Mouse (Mus musculus) brown adipose tissue, adult 24 weeks (tissue): ENCODE results near the gene Pax2. TPM values are rescaled to one million over a fixed set of nuclear protein-coding genes. Genes with fewer than 3 reads are reported as not detected.

Experiments used
- H3K27ac ChIP-seq: fragments of 200-500 bp; replicated peaks from 2 replicates; pipeline ENCODE4 v1.5.1; 2012; ENCODE audit warnings: low read depth, mild to moderate bottlenecking, low read length
- H3K4me1 ChIP-seq: fragments of 200-500 bp; 2 replicates; pipeline ENCODE4 v1.6.1; 2012; ENCODE audit warnings: low read length, mixed read lengths; ENCODE audit not compliant: control insufficient read depth, insufficient read depth, insufficient read length
- H3K4me3 ChIP-seq: fragments of 200-500 bp; 2 replicates; pipeline ENCODE4 v1.5.1; 2012; ENCODE audit warnings: low read depth, mild to moderate bottlenecking, low read length, moderate library complexity; ENCODE audit not compliant: insufficient read depth
- polyA plus RNA-seq: library from polyadenylated mRNA; stranded (reverse); fragments of >200 nt; gene quantifications from 2 replicates; pipeline ENCODE4 v1.2.4, GENCODE M21; 2012; ENCODE audit not compliant: missing spikeins, insufficient read depth, insufficient read length

The Pax2 gene
- polyA plus RNA-seq, 1 experiment = not detected

DNA sequence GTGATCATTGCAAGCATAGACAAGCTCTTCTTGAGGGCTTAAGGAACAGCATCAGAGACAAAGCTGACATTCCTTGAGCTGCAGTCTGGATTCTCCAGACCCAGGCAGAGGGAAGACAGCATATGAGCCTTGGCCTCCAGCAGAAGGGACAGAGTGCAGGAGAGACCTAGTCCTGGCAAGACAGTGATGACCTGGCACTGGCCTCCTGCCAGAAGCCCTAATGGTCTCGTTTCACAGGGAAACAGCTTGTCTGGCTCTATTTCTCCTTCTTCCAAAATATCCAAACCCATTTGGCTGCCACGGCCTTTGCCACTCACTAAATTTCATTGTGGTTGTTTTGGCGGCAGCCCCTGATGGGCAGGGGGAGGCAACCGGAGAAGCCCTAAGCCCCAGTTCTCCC lies 36.1 kb downstream of the Pax2 start:
- Histone ChIP-seq H3K4me3 (no peak overlapping the region), H3K4me1 (no peaks in the 10 kb centered on the region), H3K27ac (no peak overlapping the region)

DNA sequence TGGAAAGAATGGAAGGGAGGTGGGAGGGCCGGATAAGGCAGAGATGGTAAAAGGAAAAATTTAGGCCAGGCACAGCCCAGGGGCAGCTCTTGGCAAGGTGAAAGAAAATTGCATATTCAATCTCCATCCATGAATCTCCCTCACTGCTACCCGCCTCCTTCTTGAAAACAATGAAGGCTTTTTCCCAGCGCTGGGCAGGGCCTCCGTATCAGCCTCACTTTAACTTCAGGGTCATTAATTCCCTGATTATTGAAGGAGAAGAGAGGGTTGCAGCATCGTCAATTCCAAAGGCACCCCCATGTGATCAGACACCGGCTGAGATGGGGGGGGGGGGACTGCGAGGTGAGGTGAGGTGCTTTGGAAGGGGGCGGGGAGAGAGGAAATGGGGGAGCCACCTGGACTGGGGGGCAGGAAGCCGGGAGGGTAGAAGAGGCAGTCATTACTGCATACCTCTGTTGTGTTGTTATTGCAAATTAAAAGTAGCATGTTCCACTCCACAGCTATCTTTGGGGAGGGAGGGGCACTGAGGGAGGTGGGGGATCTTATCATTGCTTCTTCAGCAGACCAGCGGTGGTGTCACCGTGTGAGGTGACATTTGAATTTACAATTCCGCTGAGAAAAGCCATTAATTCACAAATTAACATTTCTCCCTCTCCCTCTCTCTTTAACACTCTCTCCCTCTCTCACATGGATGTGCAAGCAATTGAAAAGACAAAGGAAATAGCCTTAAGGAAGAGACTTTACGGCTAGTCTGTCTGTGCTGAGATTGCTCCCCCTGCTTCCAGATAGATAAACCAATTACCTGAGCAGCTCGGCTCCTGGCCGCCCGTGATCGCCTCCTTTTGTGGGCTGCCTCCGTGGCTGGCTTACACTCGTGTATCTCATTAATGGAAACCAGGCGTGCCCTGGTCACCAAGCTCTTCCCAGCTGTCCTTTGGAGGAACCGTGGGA lies 41.5 kb downstream of the Pax2 start:
- no peak overlapping the region for H3K4me3 ChIP-seq
- no peaks in the 10 kb centered on the region for H3K4me1 ChIP-seq
- H3K27ac ChIP-seq = no peak overlapping the region

DNA sequence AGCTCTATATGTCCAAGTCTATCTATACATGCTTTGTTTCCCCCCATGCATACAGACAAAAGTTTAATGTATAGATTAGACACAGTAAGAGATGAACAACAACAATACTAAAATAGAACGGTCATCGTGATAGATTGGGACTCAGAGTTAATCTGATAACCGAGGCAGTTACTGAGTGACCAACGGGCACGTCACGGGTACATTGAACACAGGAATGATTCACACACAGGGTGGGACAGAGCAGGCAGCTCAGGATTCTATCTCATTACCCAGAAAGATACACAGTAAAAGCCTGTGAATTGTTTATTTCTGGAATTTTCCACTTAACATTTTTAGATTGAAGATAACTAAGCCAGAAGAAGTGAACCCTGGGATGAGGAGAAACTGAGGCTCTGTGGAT lies 42.9 kb downstream of the Pax2 start:
- H3K4me3 ChIP-seq = no peak overlapping the region
- no peaks in the 10 kb centered on the region for H3K4me1 ChIP-seq
- H3K27ac ChIP-seq = no peak overlapping the region

DNA sequence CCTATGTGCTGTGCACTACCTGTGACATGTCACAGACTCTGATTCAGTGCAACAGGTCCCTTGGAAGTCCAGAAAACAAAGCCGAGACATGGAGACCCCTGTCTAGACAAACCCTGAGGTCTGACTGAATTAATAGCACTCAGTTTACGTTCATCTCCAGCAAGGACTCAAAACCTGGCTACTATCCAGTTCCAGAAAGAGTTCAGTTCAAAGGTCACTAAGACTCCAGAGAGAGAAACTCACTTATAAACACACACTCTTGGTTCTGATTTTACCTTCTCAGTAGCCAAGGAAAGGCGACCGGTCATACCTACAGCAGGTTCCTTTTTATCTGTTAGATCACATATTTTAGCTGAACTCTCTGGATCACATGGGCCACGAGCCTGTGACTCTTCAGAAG lies 43.3 kb downstream of the Pax2 start:
- H3K4me3 ChIP-seq = no peak overlapping the region
- H3K4me1 ChIP-seq = no peaks in the 10 kb centered on the region
- H3K27ac ChIP-seq = no peak overlapping the region

DNA sequence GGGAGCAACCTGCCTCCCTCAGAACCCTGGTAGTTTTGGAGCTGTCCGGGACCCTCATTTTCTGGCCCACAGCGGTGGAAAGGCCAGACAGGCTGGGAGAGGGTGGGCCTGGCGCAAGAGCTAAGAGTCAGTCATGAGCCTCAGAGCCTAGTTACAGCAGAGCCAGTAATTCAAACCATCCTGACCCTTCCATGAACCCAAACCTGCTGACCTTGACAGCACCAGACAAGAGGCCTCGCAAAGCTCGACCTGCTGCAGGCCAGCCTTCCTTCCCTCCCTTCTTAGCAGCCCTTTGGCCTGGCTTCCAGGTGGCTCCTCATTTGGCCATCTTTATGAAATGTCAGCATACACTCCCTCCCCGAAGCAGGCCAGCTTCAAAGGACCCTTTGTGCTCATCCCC lies 44.5 kb downstream of the Pax2 start:
- no peak overlapping the region for H3K4me3 ChIP-seq
- H3K27ac ChIP-seq = no peak overlapping the region
- H3K4me1 ChIP-seq = no peaks in the 10 kb centered on the region

DNA sequence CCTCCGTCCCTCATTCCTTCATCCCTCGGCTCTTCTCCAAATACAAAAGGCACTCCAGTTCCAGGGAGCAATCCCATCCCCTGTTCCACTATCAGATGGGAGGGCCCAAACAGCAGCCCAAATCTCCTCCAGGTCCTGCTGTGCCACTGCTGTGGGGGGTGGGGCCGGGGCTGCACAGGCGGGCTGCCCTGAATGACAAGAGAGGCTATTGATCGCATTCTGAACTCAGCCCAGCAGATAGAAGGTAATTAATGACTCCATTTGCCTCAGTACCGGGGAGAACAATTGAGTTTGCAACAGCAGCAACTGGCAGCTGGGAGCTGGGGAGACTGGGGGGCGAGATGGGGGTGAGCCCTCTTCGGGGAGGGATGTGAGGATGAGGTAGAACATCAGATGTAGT lies 52.9 kb downstream of the Pax2 start:
- no peak overlapping the region for H3K4me3 ChIP-seq
- H3K4me1 ChIP-seq = no peaks in the 10 kb centered on the region
- no peak overlapping the region for H3K27ac ChIP-seq

DNA sequence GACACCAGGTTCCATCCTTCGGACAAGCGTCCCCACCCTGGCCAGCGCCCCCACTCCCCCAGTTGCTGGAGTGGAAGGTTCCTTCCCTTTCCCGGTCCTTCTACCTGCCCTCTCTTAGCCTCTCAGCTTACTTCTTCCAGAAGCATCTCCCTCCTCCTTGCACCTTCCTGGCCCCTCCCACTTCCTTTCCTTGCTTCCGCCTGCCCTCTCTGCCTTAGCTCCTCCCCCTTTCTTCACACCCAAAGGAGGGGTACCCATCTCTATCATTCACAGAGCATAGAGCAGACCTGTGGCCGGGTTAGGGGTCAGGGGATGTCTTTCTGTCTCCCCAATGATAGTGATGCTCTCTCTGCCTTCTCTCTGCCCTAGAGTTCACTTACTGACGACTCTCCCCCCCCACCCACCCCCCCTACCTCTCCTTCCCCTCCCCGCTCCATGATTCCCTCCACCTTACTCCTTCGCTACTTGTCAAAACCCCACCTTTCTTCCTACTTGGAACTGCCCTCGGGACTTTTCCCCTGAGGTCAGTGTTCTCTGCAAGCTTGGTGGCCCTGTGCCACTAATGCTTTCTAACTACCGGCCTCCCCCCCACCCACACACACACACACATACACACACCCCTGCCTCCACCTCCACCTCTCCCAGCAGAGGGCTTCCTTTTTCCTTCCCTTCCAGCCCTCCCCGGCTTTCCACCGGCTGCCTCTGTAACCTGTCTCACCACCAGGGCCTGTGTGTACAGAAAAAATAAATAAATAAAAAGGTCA lies 57.0 kb downstream of the Pax2 start:
- Histone ChIP-seq H3K4me1 (no peaks in the 10 kb centered on the region), H3K4me3 (no peak overlapping the region), H3K27ac (no peak overlapping the region)

DNA sequence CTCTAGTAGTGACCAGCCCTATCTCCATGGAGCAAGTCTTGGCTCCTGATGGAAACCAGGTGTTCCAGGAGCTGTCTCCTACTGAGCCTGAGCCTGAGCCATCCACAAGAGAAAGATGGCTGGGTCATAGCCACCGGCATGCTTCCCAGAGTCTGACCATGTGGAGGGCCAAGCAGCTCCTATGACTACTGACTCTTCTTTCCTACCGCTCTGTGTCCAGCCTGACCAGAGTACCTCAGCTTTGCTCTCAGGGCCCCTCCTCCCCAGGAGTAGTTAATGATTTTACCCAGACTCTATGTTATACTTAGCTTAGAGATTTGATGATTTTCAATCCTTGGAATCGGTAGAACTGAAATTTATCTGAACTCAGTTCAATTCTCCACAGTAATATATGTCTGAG lies 59.3 kb downstream of the Pax2 start:
- Histone ChIP-seq H3K27ac (no peak overlapping the region), H3K4me3 (no peak overlapping the region), H3K4me1 (no peaks in the 10 kb centered on the region)

DNA sequence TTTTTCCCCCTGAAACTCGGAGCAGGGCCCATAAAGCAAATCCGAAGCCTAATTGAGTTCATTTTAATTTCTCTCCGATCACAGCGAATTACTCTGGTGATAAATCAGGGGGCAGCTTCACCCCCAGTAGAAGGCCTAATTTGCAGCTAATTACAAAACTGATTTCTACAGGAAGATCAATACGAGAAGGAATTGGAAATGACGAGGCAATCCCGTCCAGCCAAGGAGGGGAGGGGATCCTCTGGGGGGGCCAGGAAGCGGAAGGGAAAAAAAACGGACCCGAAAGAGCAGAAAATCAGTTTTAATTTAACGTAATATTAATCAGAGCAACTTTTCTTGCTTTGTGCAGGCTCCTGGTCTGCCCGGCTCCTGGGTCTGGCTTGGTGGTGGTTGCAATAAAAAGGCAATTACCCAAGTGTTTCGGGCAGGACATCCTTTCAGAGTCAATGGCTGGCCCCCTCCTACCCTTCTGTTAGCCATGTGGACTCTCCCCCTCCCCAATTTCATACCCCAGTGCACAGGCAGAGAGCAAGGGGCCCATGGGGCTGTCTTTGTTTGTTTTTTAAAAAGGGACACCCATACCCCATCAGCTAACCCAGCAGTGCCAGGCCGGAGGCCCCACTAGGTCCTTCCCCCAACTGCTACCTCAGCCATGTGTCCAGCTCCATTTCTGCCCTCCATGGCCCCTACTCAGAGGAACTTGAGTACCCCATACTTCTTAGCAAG lies 61.7 kb downstream of the Pax2 start:
- H3K27ac ChIP-seq = no peak overlapping the region
- H3K4me3 ChIP-seq = no peak overlapping the region
- H3K4me1 ChIP-seq = no peaks in the 10 kb centered on the region

DNA sequence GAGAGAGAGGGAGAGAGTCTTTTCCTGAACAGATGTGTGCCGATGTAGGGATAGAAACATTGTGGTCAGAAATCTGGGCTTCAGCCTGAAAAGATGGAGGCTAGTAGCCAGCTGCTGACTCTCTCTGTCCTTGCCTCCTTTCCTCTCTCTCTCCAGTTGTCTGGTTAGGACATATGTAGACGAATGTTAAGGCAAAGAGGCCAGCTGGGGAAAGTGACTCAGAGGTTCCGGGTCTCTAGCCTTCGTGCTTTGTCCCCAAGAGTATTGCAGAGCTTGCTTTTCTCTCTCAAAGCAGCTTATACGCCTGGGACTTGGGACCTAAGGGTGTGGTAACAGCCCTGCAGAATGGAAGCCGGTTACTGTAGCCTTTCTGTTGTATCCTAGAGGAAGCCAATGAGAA lies 62.8 kb downstream of the Pax2 start:
- H3K4me1 ChIP-seq = no peaks in the 10 kb centered on the region
- no peak overlapping the region for H3K4me3 ChIP-seq
- no peak overlapping the region for H3K27ac ChIP-seq

DNA sequence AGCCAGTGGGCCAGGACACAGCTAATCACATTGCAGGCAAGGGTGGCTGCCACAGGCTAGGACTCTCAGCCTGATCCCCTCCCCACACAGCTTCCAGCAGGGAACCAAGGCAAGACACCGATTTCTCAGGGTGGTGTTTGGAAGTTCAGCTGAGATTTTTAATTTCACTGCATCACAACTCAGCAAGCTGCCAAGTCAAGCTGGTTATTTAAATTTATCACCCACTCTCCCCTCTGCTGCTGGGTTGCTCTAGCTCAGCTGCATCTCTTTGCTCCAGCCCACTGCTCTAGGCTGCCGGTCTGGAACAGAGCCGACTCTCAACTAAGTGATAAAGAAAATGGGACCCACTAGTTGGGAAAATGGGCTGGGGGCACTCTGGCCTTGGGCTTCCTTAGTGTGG lies 65.7 kb downstream of the Pax2 start:
- Histone ChIP-seq H3K27ac (no peak overlapping the region), H3K4me1 (no peaks in the 10 kb centered on the region), H3K4me3 (no peak overlapping the region)

DNA sequence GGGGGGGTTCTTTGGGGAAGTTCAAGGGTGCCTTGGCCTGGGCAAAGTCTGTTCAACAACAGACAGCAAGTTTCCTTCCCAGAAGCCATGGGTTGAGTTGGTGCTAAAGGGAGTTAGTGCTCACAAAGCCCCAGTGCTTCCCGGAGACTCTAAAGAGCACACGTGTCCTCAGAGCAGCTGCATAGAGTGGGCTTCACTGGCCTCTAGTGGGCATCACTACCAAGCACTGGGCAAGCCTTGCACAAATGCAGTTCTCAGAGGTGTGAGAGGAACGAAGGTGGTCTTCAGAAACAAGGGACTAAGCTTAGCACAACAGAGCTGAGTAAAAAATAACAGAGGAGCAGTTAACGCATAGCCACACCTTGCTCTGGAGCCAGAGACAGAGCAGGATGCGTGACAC lies 66.5 kb downstream of the Pax2 start:
- H3K4me3 ChIP-seq = no peak overlapping the region
- no peaks in the 10 kb centered on the region for H3K4me1 ChIP-seq
- no peak overlapping the region for H3K27ac ChIP-seq

DNA sequence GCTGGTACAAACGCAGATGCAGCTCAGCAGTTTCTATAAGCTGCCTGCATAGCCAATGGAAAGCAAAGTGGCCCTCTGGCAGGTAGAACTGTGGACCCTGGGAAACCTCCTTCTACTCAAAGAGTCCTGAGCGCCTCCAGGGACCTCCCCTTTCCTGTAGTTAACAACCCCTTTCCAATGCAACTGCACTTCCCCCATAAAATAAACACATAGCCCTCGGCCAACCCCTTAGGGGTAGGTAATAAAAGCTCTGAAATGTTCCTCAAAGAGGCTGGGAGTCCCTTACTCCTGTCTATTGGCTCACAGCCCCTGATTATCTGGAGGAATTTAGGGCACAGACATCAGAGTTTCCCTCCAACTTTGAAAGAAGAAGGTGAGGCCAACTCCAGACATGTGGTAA lies 67.8 kb downstream of the Pax2 start:
- no peak overlapping the region for H3K4me3 ChIP-seq
- H3K4me1 ChIP-seq = no peaks in the 10 kb centered on the region
- no peak overlapping the region for H3K27ac ChIP-seq

DNA sequence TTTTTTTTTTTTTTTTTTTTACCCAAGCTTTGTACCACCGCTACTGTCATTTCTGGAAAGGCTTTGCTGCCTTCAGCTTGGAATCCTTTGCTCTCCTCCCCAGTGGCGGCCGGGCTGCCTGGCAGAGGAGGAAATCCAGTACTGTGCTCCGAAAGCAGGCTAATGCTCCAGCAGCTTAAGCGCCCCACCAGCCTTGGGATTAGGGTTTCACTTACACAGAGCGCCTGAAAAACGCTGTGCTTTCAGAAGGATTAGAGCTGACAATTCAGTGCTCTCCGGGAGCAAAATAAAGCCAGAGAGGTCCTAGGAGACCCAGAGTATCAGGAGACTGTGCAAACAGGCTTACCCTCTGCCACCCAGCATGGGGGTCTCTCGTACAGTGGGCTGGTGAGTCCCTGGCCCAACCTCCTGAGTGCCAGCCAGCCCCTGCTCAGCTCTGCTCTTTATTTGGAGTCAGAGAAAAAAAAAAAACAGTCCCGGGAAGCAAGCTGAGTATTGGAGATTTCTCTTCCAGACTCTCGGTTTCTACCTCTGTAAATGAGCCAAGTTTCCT lies 69.4 kb downstream of the Pax2 start:
- Histone ChIP-seq H3K27ac (no peak overlapping the region), H3K4me3 (no peak overlapping the region), H3K4me1 (no peaks in the 10 kb centered on the region)

DNA sequence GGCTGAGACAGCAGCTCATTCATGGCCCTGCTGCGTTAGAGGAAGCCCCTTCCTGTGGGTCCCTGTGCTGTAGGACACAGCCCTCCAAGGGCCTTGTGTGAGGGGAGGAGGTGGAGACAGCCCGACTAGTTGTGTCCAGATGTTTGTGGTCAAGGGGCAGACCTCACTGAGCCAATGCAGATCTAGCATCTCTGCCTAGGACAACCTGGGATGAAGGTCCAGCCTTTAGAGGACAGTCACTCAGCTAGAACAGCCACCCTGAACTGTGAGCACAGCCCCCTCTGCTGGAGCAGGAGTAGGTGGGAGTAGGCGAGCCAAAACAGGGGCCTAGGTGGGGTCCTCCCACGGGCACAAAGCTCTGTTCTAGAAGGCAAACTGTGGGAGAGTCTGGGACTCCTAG lies 70.0 kb downstream of the Pax2 start:
- no peak overlapping the region for H3K27ac ChIP-seq
- no peak overlapping the region for H3K4me3 ChIP-seq
- no peaks in the 10 kb centered on the region for H3K4me1 ChIP-seq
